Mouse (Mus musculus): ENCODE measurements around the gene Pla2g2d.
"Not testable (repeated sequence)": the region's sequence is repeated elsewhere in the genome, so short reads cannot be mapped to it uniquely, and the experiment has no call there.

The Pla2g2d gene

DNA sequence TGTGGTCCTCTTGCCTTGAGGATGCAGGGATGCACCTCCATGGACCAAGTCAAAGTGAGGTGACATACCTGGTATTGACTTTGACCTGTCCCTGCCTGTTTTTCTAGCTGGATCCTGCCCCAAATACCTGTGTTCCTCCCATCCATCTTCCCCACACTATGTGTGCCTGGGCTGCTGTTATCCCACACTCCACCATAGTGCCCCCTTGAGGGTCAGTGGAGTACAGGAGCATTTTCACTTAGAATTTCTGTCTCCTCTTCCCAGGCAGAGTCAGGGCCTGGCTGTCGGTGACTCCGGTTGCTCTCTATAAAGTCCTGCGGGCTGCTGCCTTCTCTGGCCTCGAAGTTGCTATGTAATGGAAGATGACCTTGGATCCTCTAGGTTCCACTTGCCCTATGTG lies 10.2 kb downstream of the Pla2g2d start:
- DNase-seq = no peak

- DNase-seq = no peak
Measured at GRCm38 (mm10) chr4:138786141-138786540, 10.6 kb downstream of the Pla2g2d start.

DNA sequence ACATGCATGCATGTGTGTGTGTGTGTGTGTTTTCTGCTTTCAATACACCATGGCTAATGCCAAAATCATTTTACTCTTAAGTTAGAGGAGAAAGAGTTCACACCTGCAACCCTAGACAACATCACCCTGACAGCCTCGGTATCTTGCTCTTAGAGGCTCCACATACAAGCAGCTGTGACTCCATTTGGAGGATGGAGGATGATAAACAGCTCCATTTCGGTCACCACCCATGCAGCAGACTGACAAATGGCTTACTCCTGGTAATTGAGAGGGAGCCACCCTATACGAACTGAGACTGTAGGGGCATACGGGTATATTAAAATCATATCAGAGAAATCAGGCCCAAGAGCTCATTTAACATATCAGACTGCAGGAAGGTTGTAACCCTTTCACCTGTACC lies 12.8 kb downstream of the Pla2g2d start:
- DNase-seq = no peak

DNA sequence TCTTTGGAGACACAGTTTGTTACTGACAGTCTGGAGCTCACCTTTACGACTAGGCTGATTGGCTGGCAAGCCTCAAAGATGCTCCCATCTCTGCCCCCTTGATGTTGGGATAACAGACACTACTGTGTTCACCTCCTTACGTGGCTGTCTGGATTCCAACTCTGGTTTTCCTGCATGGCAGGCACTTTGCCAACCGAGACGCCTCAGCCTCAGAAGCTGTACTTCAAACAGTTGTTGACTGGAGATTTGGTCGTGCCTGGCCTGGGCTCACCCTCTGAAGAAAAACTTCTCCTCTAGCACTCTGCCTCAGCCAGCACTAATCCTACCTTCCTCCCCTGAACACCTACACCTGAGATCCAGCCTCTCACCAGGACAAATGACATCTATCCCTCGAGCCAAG lies 15.9 kb downstream of the Pla2g2d start:
- DNase-seq = no peak

DNA sequence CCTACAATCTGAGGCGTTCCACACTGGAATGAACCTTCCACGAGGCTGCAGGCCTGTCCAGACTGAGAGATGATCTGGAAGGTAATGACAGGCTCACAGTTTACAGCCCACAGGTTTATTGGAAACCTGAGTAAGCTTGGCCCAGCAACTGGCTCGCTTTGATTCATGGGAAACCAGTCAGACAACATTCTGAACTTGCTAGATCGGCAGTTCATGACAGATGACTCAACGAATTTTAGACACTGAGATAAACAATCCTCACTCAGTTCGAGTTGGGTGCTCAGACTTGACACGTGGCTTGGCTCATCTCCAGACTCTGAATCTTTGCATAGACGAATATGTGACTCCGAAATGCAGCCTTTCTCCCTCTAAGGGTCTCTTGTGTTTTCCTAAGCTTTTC lies 17.1 kb downstream of the Pla2g2d start:
- peak in 1 of 2 experiments; percentile 43 for DNase-seq

- DNase-seq = peak in 1 of 2 experiments; percentile 29
Measured at GRCm38 (mm10) chr4:138793276-138793675, 17.7 kb downstream of the Pla2g2d start.

GRCm38 (mm10) chr4:138794344-138794743 lies 18.8 kb downstream of the Pla2g2d start:
- no peak for DNase-seq

- no peak for DNase-seq
Measured at GRCm38 (mm10) chr4:138796513-138797216, 21.1 kb downstream of the Pla2g2d start.

GRCm38 (mm10) chr4:138797217-138797570 lies 21.7 kb downstream of the Pla2g2d start:
- DNase-seq = no peak

DNA sequence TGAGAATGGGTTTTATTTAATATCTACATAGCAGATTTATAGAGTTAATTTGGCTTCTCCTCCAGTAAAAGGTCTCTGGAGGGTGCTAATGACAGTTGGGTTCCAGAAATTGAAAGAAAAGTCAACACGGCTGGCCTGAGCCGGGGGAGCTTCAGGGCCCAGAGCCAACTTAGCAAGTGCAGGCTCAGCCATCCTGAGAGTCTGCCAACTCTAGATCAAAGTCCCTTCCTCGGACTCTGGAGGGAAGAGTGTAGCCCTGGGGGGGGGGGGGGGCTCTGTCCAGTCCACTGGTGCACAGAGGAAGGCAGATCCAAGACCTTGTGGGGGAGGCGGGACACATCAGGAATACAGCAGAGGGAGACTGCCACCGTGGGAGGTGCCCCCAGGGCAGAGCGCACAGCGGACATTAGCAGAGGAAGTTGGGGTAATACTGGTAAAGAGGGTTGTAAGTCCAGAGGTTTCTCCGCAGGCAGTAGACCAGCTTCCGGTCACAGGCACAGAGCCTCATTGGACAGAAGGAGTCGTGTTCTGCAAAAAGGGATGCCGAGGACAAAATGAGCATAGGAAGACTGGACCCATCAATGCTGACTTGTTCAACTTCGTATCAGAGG lies 24.7 kb downstream of the Pla2g2d start:
- DNase-seq = no peak

DNA sequence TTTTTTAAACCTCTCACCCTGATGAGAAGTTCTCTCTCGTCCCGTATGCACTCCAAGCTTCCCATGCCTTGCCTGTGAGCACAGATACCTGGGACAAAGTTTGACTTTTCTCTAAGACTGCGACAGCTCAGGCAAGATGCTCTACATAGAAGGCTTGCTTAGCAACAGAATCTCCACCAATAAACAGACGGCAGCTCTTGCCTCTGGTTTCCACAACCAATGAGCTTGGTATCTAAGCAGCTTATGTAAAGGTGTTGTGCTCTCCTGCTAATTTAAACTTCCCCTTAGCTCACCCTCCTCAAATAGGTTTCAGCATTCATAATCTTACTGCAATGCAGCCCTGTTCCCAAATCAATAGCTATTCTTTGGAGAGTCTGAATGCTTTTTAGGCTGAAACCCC lies 26.1 kb downstream of the Pla2g2d start:
- no peak for DNase-seq

GRCm38 (mm10) chr4:138802917-138803316 lies 27.4 kb downstream of the Pla2g2d start:
- DNase-seq = no peak

DNA sequence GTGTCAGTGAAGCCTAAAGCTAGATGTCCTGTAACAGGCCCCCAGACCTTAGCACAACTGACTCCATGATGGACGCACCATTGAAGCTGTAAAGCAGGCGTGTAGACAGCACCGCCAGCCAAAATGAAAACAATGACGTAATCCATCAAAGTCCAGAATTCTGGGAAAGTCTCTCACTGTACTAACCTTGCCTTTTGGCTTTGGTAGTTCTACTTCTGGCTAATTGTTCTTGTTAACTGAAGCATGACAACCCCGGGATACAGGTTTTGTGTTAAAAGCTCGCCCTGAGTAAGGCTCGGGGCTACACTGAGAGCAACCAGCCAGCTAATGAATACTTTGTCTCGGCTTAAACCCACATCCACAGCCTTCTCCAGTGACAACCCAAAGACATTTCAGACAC lies 29.7 kb downstream of the Pla2g2d start:
- no peak for DNase-seq

- no peak for DNase-seq
Measured at GRCm38 (mm10) chr4:138806160-138806559, 30.6 kb downstream of the Pla2g2d start.

DNA sequence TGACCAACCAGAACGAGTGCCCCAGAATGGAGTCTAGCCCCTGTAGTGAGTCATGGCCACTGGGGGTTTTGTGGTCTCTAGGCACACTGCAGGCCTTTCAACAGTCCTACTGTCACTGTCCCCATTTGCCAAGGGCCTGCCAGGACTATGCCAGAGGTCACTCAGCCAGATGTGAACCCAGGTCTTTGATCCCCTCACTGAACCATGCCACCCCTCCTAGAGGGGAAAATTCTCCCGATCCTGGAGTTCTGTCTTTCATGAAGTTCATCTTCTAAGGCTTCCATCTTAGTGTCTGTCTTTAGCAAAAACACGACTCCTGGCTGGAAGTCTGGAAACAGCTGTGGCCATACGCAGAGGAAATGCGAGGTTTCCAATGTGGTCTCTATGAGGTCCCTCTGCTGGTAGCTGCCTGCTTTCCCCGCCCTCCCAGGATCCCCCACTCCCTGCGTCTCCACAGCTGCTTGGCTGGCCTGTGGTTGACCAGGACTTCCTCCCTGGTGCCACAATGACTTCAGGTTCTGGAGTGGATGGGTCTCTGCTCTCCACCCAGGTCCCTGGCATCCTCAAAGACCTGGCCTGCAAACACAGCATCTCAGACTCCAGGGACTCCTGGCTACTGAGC lies 31.5 kb downstream of the Pla2g2d start:
- DNase-seq = no peak

- no peak for DNase-seq
Measured at GRCm38 (mm10) chr4:138816166-138816565, 40.6 kb downstream of the Pla2g2d start.

- peak in 1 of 2 experiments; percentile 30 for DNase-seq
Measured at GRCm38 (mm10) chr4:138817736-138818135, 42.2 kb downstream of the Pla2g2d start.

DNA sequence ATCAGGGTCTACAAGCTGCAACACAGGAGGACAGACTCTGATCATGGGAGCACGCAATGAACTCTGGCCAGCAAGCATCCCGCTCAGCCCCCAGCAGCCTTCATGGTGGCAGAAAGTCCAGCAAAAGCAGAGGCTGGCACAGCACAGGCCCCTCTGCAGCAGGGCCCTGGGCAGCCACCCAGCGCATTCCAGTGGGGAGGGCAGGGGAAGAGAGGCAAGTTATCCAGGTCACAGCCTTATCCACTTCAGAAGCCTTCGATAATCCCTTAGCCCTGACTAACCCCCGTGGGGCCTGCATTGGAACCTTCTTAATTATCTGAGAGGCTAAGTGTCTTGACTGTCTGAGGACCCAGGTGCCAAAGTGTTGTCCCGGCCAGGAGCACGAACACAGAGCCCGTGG lies 43.6 kb downstream of the Pla2g2d start:
- peak; percentile 13 to 40 for DNase-seq

- DNase-seq = no peak
Measured at GRCm38 (mm10) chr4:138821036-138821435, 45.5 kb downstream of the Pla2g2d start.

DNA sequence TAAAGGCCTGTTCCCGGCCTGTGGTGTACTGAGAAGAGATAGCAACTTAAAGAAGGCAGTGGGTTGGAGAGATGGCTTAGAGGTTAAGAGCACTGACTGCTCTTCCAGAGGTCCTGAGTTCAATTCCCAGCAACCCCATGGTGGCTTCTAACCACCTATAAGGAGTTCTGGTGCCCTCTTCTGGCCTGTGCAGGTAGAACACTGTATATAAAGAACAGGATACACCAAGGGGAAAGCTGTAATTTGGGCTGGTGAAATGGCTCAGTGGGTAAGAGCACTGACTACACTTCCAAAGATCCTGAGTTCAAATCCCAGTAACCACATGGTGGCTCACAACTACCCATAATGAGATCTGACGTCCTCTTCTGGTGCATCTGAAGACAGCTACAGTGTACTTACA lies 48.6 kb downstream of the Pla2g2d start:
- DNase-seq = not testable (repeated sequence)

GRCm38 (mm10) chr4:138824660-138825059 lies 49.1 kb downstream of the Pla2g2d start:
- DNase-seq = peak in 1 of 2 experiments; percentile 31

DNA sequence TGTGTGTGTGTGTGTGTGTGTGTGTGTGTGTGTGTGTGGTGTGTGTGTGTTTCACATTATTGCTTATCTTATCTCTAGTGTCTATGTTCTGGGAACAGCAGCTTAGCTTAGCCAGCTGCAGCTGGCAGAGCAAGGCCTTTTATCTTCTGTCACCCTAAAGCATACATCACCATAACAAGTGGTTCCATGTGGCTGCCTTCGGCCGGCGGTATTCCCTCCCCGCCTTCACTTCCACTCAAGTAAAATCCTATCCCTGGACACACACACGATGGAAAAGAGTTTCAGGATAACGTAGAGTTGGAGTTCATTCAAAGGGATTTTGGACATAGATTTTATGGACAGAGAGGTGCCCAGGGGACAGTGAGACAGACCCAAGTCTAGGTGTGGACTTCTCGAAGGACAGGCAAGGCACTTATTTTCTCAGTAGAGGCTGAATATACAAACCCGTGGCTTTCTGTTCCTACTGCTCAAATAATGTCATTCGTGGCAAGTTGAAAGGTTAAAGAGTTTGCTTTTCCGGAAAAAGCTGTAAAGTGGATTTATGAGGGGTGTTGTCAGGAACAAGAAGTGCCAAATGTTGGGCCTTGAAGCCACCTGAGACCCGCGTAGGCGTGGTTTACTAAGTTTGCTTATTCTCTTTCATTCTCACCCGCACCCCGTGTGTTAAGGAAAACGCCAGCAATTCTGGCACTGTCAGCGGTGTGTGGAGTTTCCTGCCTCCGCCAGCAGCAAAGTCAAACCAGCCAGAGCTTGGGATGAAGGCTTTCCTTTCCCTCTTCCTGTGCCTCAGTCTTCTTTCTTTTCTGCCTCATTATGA lies 50.4 kb downstream of the Pla2g2d start:
- DNase-seq = peak; percentile 12 to 25

- DNase-seq = no peak
Measured at GRCm38 (mm10) chr4:138827147-138827546, 51.6 kb downstream of the Pla2g2d start.

Data from lung, adult 18-20 months (tissue).